Mouse (Mus musculus): ENCODE measurements around the gene Sebox. TPM values are rescaled to one million over a fixed set of nuclear protein-coding genes. Genes with fewer than 3 reads are reported as not detected.

The Sebox gene
- polyA plus RNA-seq, 1 experiment from 2014 or later: 0.21 TPM

- Histone ChIP-seq H3K27me3 (replicated peaks; ENCODE audit: control insufficient read depth, insufficient read depth, low read length) (no peaks in the 10 kb centered on the region), H3K4me3 (ENCODE audit: low read depth, low read length) (peak overlapping the region; percentile 83), H3K9ac (ENCODE audit: low read depth, low read length) (peak overlapping the region; percentile 60), H3K4me1 (replicated peaks; ENCODE audit: control insufficient read depth, insufficient read depth, low read length) (peaks cover 19% of the 10 kb centered on the region; the same call in 1 of the 2 replicates), H3K4me2 (peak overlapping the region; percentile 94), H3K27ac (ENCODE audit: low read depth, low read length) (peak overlapping the region; percentile 72), H3K36me3 (ENCODE audit: control insufficient read depth, insufficient read depth, low read length) (peaks cover 5% of the 10 kb centered on the region; the same call in 1 of the 2 replicates), H3K9me3 (ENCODE audit: control insufficient read depth, low read length) (no peaks in the 10 kb centered on the region)
- DNase-seq (ENCODE audit: low spot score) (peak; percentile 42), ATAC-seq (replicated peaks; ENCODE audit: low FRiP score) (no peak)
- under 1% methylated on average over 23 of the region's 23 CpGs for WGBS
Observed at GRCm38 (mm10) chr11:78535376-78536079, 32.3 kb downstream of the Sebox start.

GRCm38 (mm10) chr11:78536080-78536689, 32.9 kb downstream of the Sebox start, which contains the start of the genes Tnfaip1 and Ift20:
Gene Tnfaip1, minus strand, starts transcription at chr11:78536332.
Gene Ift20, plus strand, starts transcription at chr11:78536361.
- H3K27ac ChIP-seq (ENCODE audit: low read depth, low read length): peak within 1 kb of the TSS; percentile 81
- H3K4me1 ChIP-seq (replicated peaks; ENCODE audit: control insufficient read depth, insufficient read depth, low read length): peaks cover 19% of the 10 kb centered on the region; the same call in 1 of the 2 replicates
- DNase-seq (ENCODE audit: low spot score) (peak; percentile 96), ATAC-seq (replicated peaks; ENCODE audit: low FRiP score) (peak; percentile 97)
- H3K36me3 ChIP-seq (ENCODE audit: control insufficient read depth, insufficient read depth, low read length): peaks cover 8% of the 10 kb centered on the region
- peak within 1 kb of the TSS; percentile 93 for H3K9ac ChIP-seq (ENCODE audit: low read depth, low read length)
- WGBS: under 1% methylated on average over 52 of the region's 52 CpGs
- H3K9me3 ChIP-seq (ENCODE audit: control insufficient read depth, low read length): no peaks in the 10 kb centered on the region
- peak within 1 kb of the TSS; percentile 94 for H3K4me2 ChIP-seq
- H3K4me3 ChIP-seq (ENCODE audit: low read depth, low read length): peak within 1 kb of the TSS; percentile 83
- H3K27me3 ChIP-seq (replicated peaks; ENCODE audit: control insufficient read depth, insufficient read depth, low read length): no peaks in the 10 kb centered on the region

GRCm38 (mm10) chr11:78536690-78537084, 33.4 kb downstream of the Sebox start:
- peak; percentile 2; the same call in 1 of the 2 replicates for ATAC-seq (replicated peaks; ENCODE audit: low FRiP score)
- H3K27me3 ChIP-seq (replicated peaks; ENCODE audit: control insufficient read depth, insufficient read depth, low read length): no peaks in the 10 kb centered on the region
- H3K4me2 ChIP-seq: peak overlapping the region; percentile 94
- H3K9me3 ChIP-seq (ENCODE audit: control insufficient read depth, low read length): no peaks in the 10 kb centered on the region
- H3K27ac ChIP-seq (ENCODE audit: low read depth, low read length): peak overlapping the region; percentile 81
- no peak for DNase-seq (ENCODE audit: low spot score)
- peaks cover 8% of the 10 kb centered on the region for H3K36me3 ChIP-seq (ENCODE audit: control insufficient read depth, insufficient read depth, low read length)
- peak overlapping the region; percentile 83 for H3K4me3 ChIP-seq (ENCODE audit: low read depth, low read length)
- H3K4me1 ChIP-seq (replicated peaks; ENCODE audit: control insufficient read depth, insufficient read depth, low read length): peaks cover 19% of the 10 kb centered on the region; the same call in 1 of the 2 replicates
- H3K9ac ChIP-seq (ENCODE audit: low read depth, low read length): peak overlapping the region; percentile 93
- WGBS: 2% methylated on average over 14 of the region's 14 CpGs

- Histone ChIP-seq H3K4me1 (replicated peaks; ENCODE audit: control insufficient read depth, insufficient read depth, low read length) (peaks cover 15% of the 10 kb centered on the region), H3K27me3 (replicated peaks; ENCODE audit: control insufficient read depth, insufficient read depth, low read length) (no peaks in the 10 kb centered on the region), H3K27ac (ENCODE audit: low read depth, low read length) (no peak overlapping the region), H3K36me3 (ENCODE audit: control insufficient read depth, insufficient read depth, low read length) (peaks cover 18% of the 10 kb centered on the region), H3K4me2 (no peak overlapping the region), H3K9me3 (ENCODE audit: control insufficient read depth, low read length) (no peaks in the 10 kb centered on the region), H3K4me3 (ENCODE audit: low read depth, low read length) (no peak overlapping the region), H3K9ac (ENCODE audit: low read depth, low read length) (no peak overlapping the region)
- WGBS: 87% methylated on average over 3 of the region's 3 CpGs
- DNase-seq (ENCODE audit: low spot score) (no peak), ATAC-seq (replicated peaks; ENCODE audit: low FRiP score) (no peak)
Observed at GRCm38 (mm10) chr11:78540358-78540757, 37.1 kb downstream of the Sebox start.

DNA sequence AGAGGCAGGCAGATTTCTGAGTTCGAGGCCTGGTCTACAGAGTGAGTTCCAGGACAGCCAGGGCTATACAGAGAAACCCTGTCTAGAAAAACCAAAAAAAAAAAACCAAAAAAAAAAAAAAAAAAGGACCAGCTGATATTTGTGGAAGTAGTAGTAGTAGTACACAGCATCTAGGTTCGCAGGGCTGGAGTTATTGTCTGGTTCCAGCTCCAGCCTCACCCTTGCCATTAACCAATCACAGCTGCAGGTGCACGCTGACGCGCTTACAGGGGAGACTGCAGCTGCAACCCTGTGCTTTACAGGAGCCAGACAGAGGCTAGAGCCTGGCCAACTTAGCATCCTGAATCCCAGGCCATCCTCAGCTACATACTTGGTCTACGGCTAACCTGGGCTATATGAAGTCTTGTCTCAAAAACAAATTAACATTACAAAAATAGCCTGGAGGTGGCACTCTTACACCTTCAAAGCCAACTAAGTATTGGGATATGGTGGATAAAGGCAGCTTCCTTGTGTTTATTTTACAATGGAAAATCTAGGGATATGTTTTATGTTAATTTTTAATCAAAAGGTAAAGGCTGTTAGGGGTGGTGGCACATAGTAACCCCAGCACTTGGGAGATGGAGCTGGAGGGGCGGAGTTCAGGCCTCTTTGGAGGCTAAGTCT, 41.3 kb downstream of the Sebox start:
- Histone ChIP-seq H3K9me3 (ENCODE audit: control insufficient read depth, low read length) (no peaks in the 10 kb centered on the region), H3K27me3 (replicated peaks; ENCODE audit: control insufficient read depth, insufficient read depth, low read length) (no peaks in the 10 kb centered on the region), H3K36me3 (ENCODE audit: control insufficient read depth, insufficient read depth, low read length) (peaks cover 15% of the 10 kb centered on the region), H3K9ac (ENCODE audit: low read depth, low read length) (no peak overlapping the region), H3K27ac (ENCODE audit: low read depth, low read length) (no peak overlapping the region), H3K4me3 (ENCODE audit: low read depth, low read length) (no peak overlapping the region), H3K4me1 (replicated peaks; ENCODE audit: control insufficient read depth, insufficient read depth, low read length) (peaks cover 20% of the 10 kb centered on the region), H3K4me2 (no peak overlapping the region)
- no peak for DNase-seq (ENCODE audit: low spot score)
- no peak for ATAC-seq (replicated peaks; ENCODE audit: low FRiP score)
- WGBS: 89% methylated on average over 7 of the region's 7 CpGs

- no peaks in the 10 kb centered on the region for H3K27me3 ChIP-seq (replicated peaks; ENCODE audit: control insufficient read depth, insufficient read depth, low read length)
- H3K9me3 ChIP-seq (ENCODE audit: control insufficient read depth, low read length): no peaks in the 10 kb centered on the region
- DNase-seq (ENCODE audit: low spot score) (no peak), ATAC-seq (replicated peaks; ENCODE audit: low FRiP score) (no peak; the same call in 1 of the 2 replicates)
- no peak overlapping the region for H3K27ac ChIP-seq (ENCODE audit: low read depth, low read length)
- WGBS: 53% methylated on average over 8 of the region's 8 CpGs
- H3K4me1 ChIP-seq (replicated peaks; ENCODE audit: control insufficient read depth, insufficient read depth, low read length): peaks cover 20% of the 10 kb centered on the region
- H3K4me2 ChIP-seq: no peak overlapping the region
- H3K4me3 ChIP-seq (ENCODE audit: low read depth, low read length): no peak overlapping the region
- peaks cover 15% of the 10 kb centered on the region for H3K36me3 ChIP-seq (ENCODE audit: control insufficient read depth, insufficient read depth, low read length)
- H3K9ac ChIP-seq (ENCODE audit: low read depth, low read length): no peak overlapping the region
Observed at GRCm38 (mm10) chr11:78545181-78545580, 41.9 kb downstream of the Sebox start.

- WGBS: 68% methylated on average over 2 of the region's 2 CpGs
- Histone ChIP-seq H3K27me3 (replicated peaks; ENCODE audit: control insufficient read depth, insufficient read depth, low read length) (no peaks in the 10 kb centered on the region), H3K4me1 (replicated peaks; ENCODE audit: control insufficient read depth, insufficient read depth, low read length) (peaks cover 20% of the 10 kb centered on the region), H3K9ac (ENCODE audit: low read depth, low read length) (no peak overlapping the region), H3K4me3 (ENCODE audit: low read depth, low read length) (no peak overlapping the region), H3K36me3 (ENCODE audit: control insufficient read depth, insufficient read depth, low read length) (peaks cover 6% of the 10 kb centered on the region; the same call in 1 of the 2 replicates), H3K27ac (ENCODE audit: low read depth, low read length) (no peak overlapping the region), H3K4me2 (peak overlapping the region; percentile 81), H3K9me3 (ENCODE audit: control insufficient read depth, low read length) (no peaks in the 10 kb centered on the region)
- ATAC-seq (replicated peaks; ENCODE audit: low FRiP score) (no peak), DNase-seq (ENCODE audit: low spot score) (no peak)
Observed at GRCm38 (mm10) chr11:78547718-78548460, 44.6 kb downstream of the Sebox start.

GRCm38 (mm10) chr11:78549491-78549987, 46.3 kb downstream of the Sebox start:
- peak overlapping the region; percentile 81 for H3K4me2 ChIP-seq
- WGBS: 4% methylated on average over 5 of the region's 5 CpGs
- H3K27ac ChIP-seq (ENCODE audit: low read depth, low read length): peak overlapping the region; percentile 85
- peak overlapping the region; percentile 76 for H3K4me3 ChIP-seq (ENCODE audit: low read depth, low read length)
- ATAC-seq (replicated peaks; ENCODE audit: low FRiP score) (no peak), DNase-seq (ENCODE audit: low spot score) (no peak)
- H3K36me3 ChIP-seq (ENCODE audit: control insufficient read depth, insufficient read depth, low read length): no peaks in the 10 kb centered on the region
- H3K9ac ChIP-seq (ENCODE audit: low read depth, low read length): peak overlapping the region; percentile 76
- no peaks in the 10 kb centered on the region for H3K27me3 ChIP-seq (replicated peaks; ENCODE audit: control insufficient read depth, insufficient read depth, low read length)
- no peaks in the 10 kb centered on the region for H3K9me3 ChIP-seq (ENCODE audit: control insufficient read depth, low read length)
- H3K4me1 ChIP-seq (replicated peaks; ENCODE audit: control insufficient read depth, insufficient read depth, low read length): peaks cover 20% of the 10 kb centered on the region

All from liver, embryonic 11.5 days (tissue).